Mouse (Mus musculus) stomach, postnatal 0 days (tissue): ENCODE results near the gene Eng.
A peak's percentile ranks its signal among the peaks of the same experiment; 100 is the strongest.

Source experiments
- CTCF ChIP-seq: IDR thresholded peaks from 2 replicates; pipeline ENCODE4 v1.5.1; 2016; ENCODE audit warnings: antibody characterized with exemption, low read depth, mild to moderate bottlenecking, moderate library complexity
- EP300 ChIP-seq: optimal IDR thresholded peaks from 2 replicates; pipeline ENCODE3; 2016; ENCODE audit warnings: antibody characterized with exemption

GRCm38 (mm10) chr2:32606161-32607142 is 39.9 kb upstream of the Eng start:
- TF ChIP-seq CTCF (peak; percentile 79), EP300 (no peak)
